8 mouse cellular contexts compared by ENCODE assay signal in the genomic region with DNA sequence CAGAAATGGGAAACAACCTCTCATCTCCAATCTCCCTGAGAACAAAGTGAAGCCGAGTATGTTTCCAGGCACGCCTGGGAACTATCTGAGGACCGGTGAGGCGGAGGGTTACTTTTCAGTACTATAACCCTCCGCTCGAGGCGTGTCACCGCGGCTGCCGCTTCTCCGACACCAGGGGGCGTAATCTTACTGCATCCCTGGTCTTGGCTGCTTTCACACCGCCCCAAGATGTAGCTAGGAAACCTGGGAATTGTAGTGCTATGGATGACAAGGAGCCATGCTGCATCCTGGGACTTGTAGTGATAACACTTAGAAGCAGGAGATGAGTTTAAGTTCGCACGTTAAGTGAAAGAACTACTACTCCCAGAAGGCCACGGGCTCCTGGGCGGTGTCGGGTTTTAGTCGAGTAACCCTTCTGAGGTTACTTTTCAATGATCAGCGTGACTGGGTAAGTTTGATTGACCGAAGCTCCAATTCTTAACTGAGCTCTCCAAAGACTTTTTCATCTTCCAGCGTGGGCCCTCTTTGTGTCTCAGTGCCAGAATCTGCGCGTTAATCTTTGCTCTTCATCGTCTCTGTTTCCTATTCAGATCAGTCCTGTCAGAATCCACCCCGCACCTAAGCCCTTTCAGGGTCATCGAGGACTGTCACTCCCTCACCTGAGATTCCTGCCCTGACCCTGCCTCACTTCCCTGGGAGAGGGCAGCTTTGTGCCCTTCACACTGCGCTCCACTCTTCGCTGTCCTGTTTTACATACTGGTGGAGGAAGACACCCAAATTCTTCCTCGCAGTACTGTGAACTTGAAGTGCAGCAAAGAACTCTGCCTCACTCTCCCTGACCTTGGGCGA. TPM values are rescaled to one million over a fixed set of nuclear protein-coding genes. Genes with fewer than 3 reads are reported as not detected.
DNase-seq lines count a peak whose midpoint lies in the region; ATAC-seq and TF ChIP-seq lines count a peak whose summit lies in the region.

Pafah2 (plus strand) TSS at position 344 of the 849 bp plus-strand sequence.

- peak within 1 kb of the TSS; percentile 68 for H3ac ChIP-seq in C2C12 (ENCODE audit: control insufficient read depth, insufficient read length, low read depth)
- no peak within 1 kb of the TSS for H3ac ChIP-seq in myocyte (ENCODE audit: control insufficient read depth, insufficient read length)

- H3K9ac ChIP-seq in heart, embryonic 11.5 days (ENCODE audit: low read depth, low read length), result peak within 1 kb of the TSS; percentile 69
- peak within 1 kb of the TSS; percentile 73 for H3K9ac ChIP-seq in kidney, embryonic 16.5 days (replicated peaks; ENCODE audit: low read length)
- H3K9ac ChIP-seq in liver, adult 2 months (ENCODE audit: low read depth, low read length), result peak within 1 kb of the TSS; percentile 79

- peak; percentile 92 for TF ChIP-seq CTCF in C2C12 (IDR thresholded peaks at IDR 0.05; ENCODE audit: control insufficient read depth, insufficient read depth, insufficient read length)
- TF ChIP-seq CTCF in brain, embryonic 14.5 days (IDR thresholded peaks at IDR 0.05; ENCODE audit: borderline replicate concordance, extremely low read depth, insufficient read depth, insufficient read length), result peak; percentile 92
- TF ChIP-seq CTCF in liver, adult 2 months (IDR thresholded peaks at IDR 0.05; ENCODE audit: low read depth, low read length), result peak; percentile 99

- H3K27ac ChIP-seq in heart, embryonic 11.5 days (ENCODE audit: low read depth, low read length), result peak within 1 kb of the TSS; percentile 46
- H3K27ac ChIP-seq in kidney, embryonic 16.5 days (ENCODE audit: low read length), result peak within 1 kb of the TSS; percentile 63
- H3K27ac ChIP-seq in liver, adult 2 months (replicated peaks; ENCODE audit: insufficient read depth, low read depth, low read length), result peak within 1 kb of the TSS; percentile 95

- H3K27me3 ChIP-seq in C2C12 (ENCODE audit: control insufficient read depth, insufficient read depth, insufficient read length) (no peaks in the 10 kb centered on the region), myocyte (ENCODE audit: control insufficient read depth, insufficient read depth, insufficient read length) (no peaks in the 10 kb centered on the region)
- H3K27me3 ChIP-seq in erythroblast, embryonic 14.5 days (ENCODE audit: control insufficient read depth), result peaks cover 3% of the 10 kb centered on the region
- no peaks in the 10 kb centered on the region for H3K27me3 ChIP-seq in heart, embryonic 11.5 days (ENCODE audit: control insufficient read depth, insufficient read depth, low read length)
- no peaks in the 10 kb centered on the region for H3K27me3 ChIP-seq in kidney, embryonic 16.5 days (ENCODE audit: insufficient read depth, low read length)
- no peaks in the 10 kb centered on the region for H3K27me3 ChIP-seq in liver, adult 2 months (ENCODE audit: control insufficient read depth, insufficient read depth, low read length)
- H3K27me3 ChIP-seq in splenic B cell, adult 2 months (ENCODE audit: control insufficient read depth, insufficient read depth, low read length, poor library complexity, severe bottlenecking), result peaks cover 1% of the 10 kb centered on the region; the same call in 1 of the 2 replicates

- WGBS in heart, embryonic 11.5 days (ENCODE audit: insufficient replicate concordance), result under 1% methylated on average over 31 of the region's 31 CpGs
- WGBS in kidney, embryonic 16.5 days, result under 1% methylated on average over 31 of the region's 31 CpGs
- under 1% methylated on average over 31 of the region's 31 CpGs for WGBS in liver, adult 2 months

- TF ChIP-seq POLR2A in brain, embryonic 14.5 days (IDR thresholded peaks at IDR 0.05; ENCODE audit: borderline replicate concordance, extremely low read depth, insufficient read depth, insufficient read length, poor library complexity, severe bottlenecking), result no peak; the same call in 1 of the 2 replicates
- TF ChIP-seq POLR2A in liver, adult 2 months (IDR thresholded peaks at IDR 0.05; ENCODE audit: extremely low read depth, insufficient read depth, low read length), result no peak
- TF ChIP-seq POLR2A in myocyte (IDR thresholded peaks at IDR 0.05; ENCODE audit: insufficient read length, low read depth), result no peak

- no peaks in the 10 kb centered on the region for H3K9me3 ChIP-seq in erythroblast, embryonic 14.5 days (ENCODE audit: control insufficient read depth, low read length)
- H3K9me3 ChIP-seq in heart, embryonic 11.5 days (replicated peaks; ENCODE audit: control insufficient read depth, low read length), result peaks cover 3% of the 10 kb centered on the region; the same call in 1 of the 2 replicates
- no peaks in the 10 kb centered on the region for H3K9me3 ChIP-seq in kidney, embryonic 16.5 days (ENCODE audit: low read length)

- DNase-seq in brain, embryonic 14.5 days (ENCODE audit: low read depth), result peak; percentile 100
- DNase-seq in liver, adult 2 months (ENCODE audit: extremely low read depth, low read depth, low spot score), result peak; percentile 100
- DNase-seq in splenic B cell, adult 2 months (ENCODE audit: low read depth, low spot score), result peak; percentile 98

- H3K4me3 ChIP-seq in C2C12 (ENCODE audit: insufficient read depth, poor library complexity, severe bottlenecking) (peak within 1 kb of the TSS; percentile 32), myocyte (peak within 1 kb of the TSS; percentile 38)
- peak within 1 kb of the TSS; percentile 54 for H3K4me3 ChIP-seq in erythroblast, embryonic 14.5 days (replicated peaks)
- H3K4me3 ChIP-seq in heart, embryonic 11.5 days (ENCODE audit: low read depth, low read length), result peak within 1 kb of the TSS; percentile 51
- H3K4me3 ChIP-seq in kidney, embryonic 16.5 days (ENCODE audit: low read length), result peak within 1 kb of the TSS; percentile 58
- peak within 1 kb of the TSS; percentile 49 for H3K4me3 ChIP-seq in liver, adult 2 months (ENCODE audit: insufficient read depth, low read depth, low read length)

- H3K36me3 ChIP-seq in C2C12 (ENCODE audit: control insufficient read depth, insufficient read depth), result no peaks in the 10 kb centered on the region
- H3K36me3 ChIP-seq in erythroblast, embryonic 14.5 days (ENCODE audit: control insufficient read depth), result no peaks in the 10 kb centered on the region
- no peaks in the 10 kb centered on the region for H3K36me3 ChIP-seq in heart, embryonic 11.5 days (ENCODE audit: control insufficient read depth, insufficient read depth, low read length)
- H3K36me3 ChIP-seq in kidney, embryonic 16.5 days (ENCODE audit: insufficient read depth, low read length), result no peaks in the 10 kb centered on the region
- no peaks in the 10 kb centered on the region for H3K36me3 ChIP-seq in liver, adult 2 months (ENCODE audit: control insufficient read depth, insufficient read depth, low read length)
- H3K36me3 ChIP-seq in myocyte (ENCODE audit: control insufficient read depth, insufficient read depth), result no peaks in the 10 kb centered on the region
- no peaks in the 10 kb centered on the region for H3K36me3 ChIP-seq in splenic B cell, adult 2 months (ENCODE audit: control insufficient read depth, insufficient read depth, low read length, poor library complexity, severe bottlenecking)

- H3K4me2 ChIP-seq in heart, embryonic 11.5 days, result peak within 1 kb of the TSS; percentile 79
- peak within 1 kb of the TSS; percentile 67 for H3K4me2 ChIP-seq in kidney, embryonic 16.5 days (replicated peaks; ENCODE audit: low read depth, low read length)
- peak within 1 kb of the TSS; percentile 98 for H3K4me2 ChIP-seq in myocyte (ENCODE audit: low read depth)

- H3K79me3 ChIP-seq in C2C12 (ENCODE audit: low read depth), result no peaks in the 10 kb centered on the region

- peaks cover 18% of the 10 kb centered on the region for H3K4me1 ChIP-seq in erythroblast, embryonic 14.5 days (ENCODE audit: control insufficient read depth)
- peaks cover 12% of the 10 kb centered on the region; the same call in 1 of the 2 replicates for H3K4me1 ChIP-seq in heart, embryonic 11.5 days (ENCODE audit: control insufficient read depth, insufficient read depth, low read length)
- H3K4me1 ChIP-seq in kidney, embryonic 16.5 days (ENCODE audit: insufficient read depth, low read length), result peaks cover 14% of the 10 kb centered on the region
- H3K4me1 ChIP-seq in liver, adult 2 months (ENCODE audit: control insufficient read depth, insufficient read depth, low read length), result peaks cover 8% of the 10 kb centered on the region

- H3K79me2 ChIP-seq in C2C12 (ENCODE audit: control insufficient read depth, insufficient read depth) (no peaks in the 10 kb centered on the region), myocyte (ENCODE audit: control insufficient read depth, insufficient read depth) (no peaks in the 10 kb centered on the region)
- H3K79me2 ChIP-seq in liver, adult 2 months (ENCODE audit: control insufficient read depth, insufficient read depth, low read length), result 0 out of 2 replicates have a peak, but pooled peaks cover 3% of the 10 kb centered on the region

- ATAC-seq in heart, embryonic 11.5 days (replicated peaks; ENCODE audit: insufficient number of reproducible peaks, low FRiP score, low TSS enrichment), result peak; percentile 94
- ATAC-seq in kidney, embryonic 16.5 days (ENCODE audit: low FRiP score, low TSS enrichment), result peak; percentile 97

TF ChIP-seq in C2C12, 6 proteins besides CTCF, POLR2A, EP300 and RAD21 (continues in another document):
- TF ChIP-seq CEBPB (IDR thresholded peaks at IDR 0.05; ENCODE audit: low read depth) (no peak), MYOD1 (IDR thresholded peaks at IDR 0.05; ENCODE audit: control insufficient read depth, insufficient read length, low read depth) (no peak), MAX (IDR thresholded peaks at IDR 0.05) (no peak), MYOG (IDR thresholded peaks at IDR 0.05; ENCODE audit: control insufficient read depth, extremely low read depth, insufficient read length) (no peak), USF1 (IDR thresholded peaks at IDR 0.05; ENCODE audit: low read depth) (no peak)

TF ChIP-seq in myocyte, 11 proteins besides CTCF, POLR2A, EP300 and RAD21:
- no peak for TF ChIP-seq REST (IDR thresholded peaks at IDR 0.05; ENCODE audit: insufficient read depth, insufficient read length)
- peak in 1 of 3 experiments; percentile 39 for TF ChIP-seq MYOG (IDR thresholded peaks at IDR 0.05; ENCODE audit: control insufficient read depth in 1 of 3, insufficient read depth in 1 of 3, insufficient read length in 2 of 3, low read depth in 2 of 3)
- TF ChIP-seq SRF (IDR thresholded peaks at IDR 0.05; ENCODE audit: control insufficient read depth, insufficient read length, low read depth), result no peak
- TF ChIP-seq MYOD1 (IDR thresholded peaks at IDR 0.05; ENCODE audit: control insufficient read depth in 1 of 3, insufficient read length in 2 of 3, low read depth in 2 of 3), result peak in 1 of 3 experiments; percentile 37
- peak; percentile 0 for TF ChIP-seq USF1 (IDR thresholded peaks at IDR 0.05; ENCODE audit: low read depth)

RNA-seq across cellular contexts. Expression of gene Pafah2, which starts in this region (rescaled TPM):
- 9.0 TPM for polyA plus RNA-seq in C2C12 (2012; fragmentation: generic; extraction: Trizol)
- 14.0 and 14.6 TPM in 2 replicates for polyA plus RNA-seq in brain, embryonic 14.5 days (2012; rRNA removed)
- polyA plus RNA-seq in erythroblast, embryonic 14.5 days (2012), result not detected in 2 replicates
- 11.7 and 11.8 TPM in 2 replicates for polyA plus RNA-seq in heart, embryonic 11.5 days (2014; fragmentation: Nextera tagmentation; extraction: Ambion mirVana)
- 19.5 and 20.1 TPM in 2 replicates for polyA plus RNA-seq in kidney, embryonic 16.5 days (2015; fragmentation: Nextera tagmentation; extraction: Ambion mirVana)
- total RNA-seq in liver, adult 2 months (2014; rRNA removed), result 74.7 and 78.2 TPM in 2 replicates
- 79.3 and 116 TPM in 2 replicates for polyA plus RNA-seq in liver, adult 2 months (2012; rRNA removed)
- 7.1 TPM for polyA plus RNA-seq in myocyte (2012; fragmentation: generic; extraction: Trizol)

Comparison
In these comparisons a context has a peak if more than half of its experiments do, and no peak if none do; other contexts are left out.
1. Peak in every context shown above with its lines: DNase-seq, ATAC-seq, H3K4me3 ChIP-seq and H3K27ac ChIP-seq.